Mouse (Mus musculus): ENCODE measurements at regions not wholly inside any gene's neighbourhood (a gene's known extent, or its start where the extent isn't known, plus 50 kb on each side); places are given as distances from the start of the nearest gene placed in this dataset.

DNA sequence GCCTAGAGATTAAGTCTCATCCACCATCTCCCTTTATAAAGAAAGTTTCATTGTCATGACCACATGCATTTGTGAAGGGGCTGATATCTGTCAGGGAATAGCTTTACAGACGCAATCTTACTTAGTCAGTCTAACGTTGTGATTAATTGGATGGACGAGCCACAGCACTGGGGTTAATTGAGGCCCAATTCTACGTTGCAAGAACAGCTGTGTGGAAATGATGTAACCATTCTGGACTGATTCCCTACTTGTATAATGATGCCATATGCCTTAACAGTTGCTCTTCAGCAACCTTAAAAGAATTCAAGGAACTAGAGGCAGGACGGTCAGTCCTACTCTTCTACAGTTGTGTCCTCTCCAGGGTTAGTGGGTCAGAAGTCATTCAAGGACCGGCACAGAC is 231.9 kb upstream of the Mctp2 start:
- TF ChIP-seq POLR2A (IDR thresholded peaks at IDR 0.05; ENCODE audit: extremely low read depth, insufficient read depth, low read length) (no peak), CTCF (IDR thresholded peaks at IDR 0.05; ENCODE audit: low read depth, low read length) (no peak)
